Mouse (Mus musculus): ENCODE measurements around the gene Dnah9. TPM values are rescaled to one million over a fixed set of nuclear protein-coding genes. Genes with fewer than 3 reads are reported as not detected.

Dnah9 gene
- total RNA-seq, 2 experiments from 2014 or later, result not detected

GRCm38 (mm10) chr11:66051294-66051693, 117.1 kb downstream of the Dnah9 start:
- Histone ChIP-seq H3K4me3 (no peak overlapping the region), H3K27ac (no peak overlapping the region)
- no peak for DNase-seq
- intact Hi-C loops (cut with DNase I), result no loop called here
- no peak for TF ChIP-seq CTCF (IDR thresholded peaks at IDR 0.05)

GRCm38 (mm10) chr11:66049146-66049545, 119.2 kb downstream of the Dnah9 start:
- no peak for TF ChIP-seq CTCF (IDR thresholded peaks at IDR 0.05)
- H3K27ac ChIP-seq, result no peak overlapping the region
- no peak for DNase-seq
- no peak overlapping the region for H3K4me3 ChIP-seq
- intact Hi-C loops (cut with DNase I), result no loop called here

GRCm38 (mm10) chr11:66046594-66047193, 121.7 kb downstream of the Dnah9 start:
- DNase-seq, result no peak
- Histone ChIP-seq H3K4me3 (no peak overlapping the region), H3K27ac (no peak overlapping the region)
- TF ChIP-seq CTCF (IDR thresholded peaks at IDR 0.05), result no peak
- intact Hi-C loops (cut with DNase I), result no loop called here

- DNase-seq, result no peak
- Histone ChIP-seq H3K4me3 (no peak overlapping the region), H3K27ac (no peak overlapping the region)
- intact Hi-C loops (cut with DNase I), result no loop called here
- no peak for TF ChIP-seq CTCF (IDR thresholded peaks at IDR 0.05)
These were observed 124.7 kb downstream of the Dnah9 start for GRCm38 (mm10) chr11:66043635-66044034.

- Histone ChIP-seq H3K27ac (no peak overlapping the region), H3K4me3 (no peak overlapping the region)
- DNase-seq, result no peak
- intact Hi-C loops (cut with DNase I), result no loop called here
- no peak for TF ChIP-seq CTCF (IDR thresholded peaks at IDR 0.05)
These were observed 125.8 kb downstream of the Dnah9 start for GRCm38 (mm10) chr11:66042531-66042930.

GRCm38 (mm10) chr11:66025728-66026127, 142.6 kb downstream of the Dnah9 start:
- intact Hi-C loops (cut with DNase I), result no loop called here
- TF ChIP-seq CTCF (IDR thresholded peaks at IDR 0.05), result no peak
- H3K27ac ChIP-seq, result no peak overlapping the region
- H3K4me3 ChIP-seq, result no peak overlapping the region
- no peak for DNase-seq

GRCm38 (mm10) chr11:65975871-65976270, 192.5 kb downstream of the Dnah9 start:
- Histone ChIP-seq H3K4me3 (no peak overlapping the region), H3K27ac (no peak overlapping the region)
- intact Hi-C loops (cut with DNase I), result no loop called here
- no peak for DNase-seq
- TF ChIP-seq CTCF (IDR thresholded peaks at IDR 0.05), result no peak

- intact Hi-C loops (cut with DNase I), result no loop called here
- TF ChIP-seq CTCF (IDR thresholded peaks at IDR 0.05), result no peak
- no peak overlapping the region for H3K27ac ChIP-seq
- DNase-seq, result no peak
- no peak overlapping the region for H3K4me3 ChIP-seq
These were observed 237.6 kb downstream of the Dnah9 start for GRCm38 (mm10) chr11:65930796-65931195.

- no peak for DNase-seq
- intact Hi-C loops (cut with DNase I), result no loop called here
- no peak overlapping the region for H3K4me3 ChIP-seq
- H3K27ac ChIP-seq, result no peak overlapping the region
- TF ChIP-seq CTCF (IDR thresholded peaks at IDR 0.05), result no peak
These were observed 238.0 kb downstream of the Dnah9 start for GRCm38 (mm10) chr11:65930359-65930758.

- no peak for DNase-seq
- intact Hi-C loops (cut with DNase I), result no loop called here
- no peak overlapping the region for H3K27ac ChIP-seq
- H3K4me3 ChIP-seq, result no peak overlapping the region
- no peak for TF ChIP-seq CTCF (IDR thresholded peaks at IDR 0.05)
These were observed 240.4 kb downstream of the Dnah9 start for GRCm38 (mm10) chr11:65927962-65928361.

- intact Hi-C loops (cut with DNase I), result no loop called here
- Histone ChIP-seq H3K27ac (no peak overlapping the region), H3K4me3 (no peak overlapping the region)
- TF ChIP-seq CTCF (IDR thresholded peaks at IDR 0.05), result no peak
- DNase-seq, result no peak
These were observed 249.7 kb downstream of the Dnah9 start for GRCm38 (mm10) chr11:65918480-65919236.

- intact Hi-C loops (cut with DNase I), result no loop called here
- no peak for TF ChIP-seq CTCF (IDR thresholded peaks at IDR 0.05)
These were observed 259.2 kb downstream of the Dnah9 start for GRCm38 (mm10) chr11:65909195-65909594.

GRCm38 (mm10) chr11:65905487-65905886, 262.9 kb downstream of the Dnah9 start:
- H3K4me3 ChIP-seq, result no peak overlapping the region

More at GRCm38 (mm10) chr11:65909195-65909594, 259.2 kb downstream of the Dnah9 start:
- H3K4me3 ChIP-seq, result no peak overlapping the region
- DNase-seq, result no peak
- no peak overlapping the region for H3K27ac ChIP-seq

GRCm38 (mm10) chr11:65903944-65904343, 264.4 kb downstream of the Dnah9 start:
- H3K4me3 ChIP-seq, result no peak overlapping the region
- intact Hi-C loops (cut with DNase I), result no loop called here
- DNase-seq, result no peak
- no peak for TF ChIP-seq CTCF (IDR thresholded peaks at IDR 0.05)
- H3K27ac ChIP-seq, result no peak overlapping the region

More at GRCm38 (mm10) chr11:65905487-65905886, 262.9 kb downstream of the Dnah9 start:
- DNase-seq, result no peak
- H3K27ac ChIP-seq, result no peak overlapping the region
- intact Hi-C loops (cut with DNase I), result no loop called here
- no peak for TF ChIP-seq CTCF (IDR thresholded peaks at IDR 0.05)

Data from gastrocnemius, adult 2 months (tissue).